Mouse (Mus musculus): ENCODE measurements at regions not wholly inside any gene's neighbourhood (a gene's known extent, or its start where the extent isn't known, plus 50 kb on each side); places are given as distances from the start of the nearest gene placed in this dataset.

DNA sequence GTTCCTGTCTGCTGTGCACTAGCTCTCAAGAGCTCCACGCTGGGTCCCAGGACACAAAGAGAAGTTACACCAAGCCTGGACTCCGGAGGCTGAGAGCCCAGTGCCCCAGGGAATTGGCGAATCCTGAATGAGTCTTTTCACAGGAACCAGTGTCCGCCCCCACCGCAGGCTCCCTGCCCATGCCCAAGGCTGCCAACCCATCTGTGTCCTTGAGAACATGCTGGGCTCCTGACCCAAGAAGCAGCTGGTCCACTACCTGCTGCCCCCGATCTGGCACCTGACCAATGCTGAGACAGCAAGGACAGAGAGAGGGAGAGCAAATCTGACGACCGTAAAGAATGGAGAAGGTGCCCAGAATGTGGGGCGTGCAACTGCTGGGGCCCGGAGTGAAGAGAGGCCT is 85.2 kb upstream of the Cplx2 start:
- no peak overlapping the region for H3K27ac ChIP-seq (ENCODE audit: insufficient read depth, low read depth, low read length)
- no peaks in the 10 kb centered on the region for H3K4me1 ChIP-seq (ENCODE audit: control insufficient read depth, insufficient read depth, low read length)
- TF ChIP-seq POLR2A (IDR thresholded peaks at IDR 0.05; ENCODE audit: borderline replicate concordance, low read depth, low read length) (no peak), CTCF (IDR thresholded peaks at IDR 0.05; ENCODE audit: low read depth, low read length) (no peak)
- no peak overlapping the region for H3K4me3 ChIP-seq (ENCODE audit: insufficient read depth, low read length)

DNA sequence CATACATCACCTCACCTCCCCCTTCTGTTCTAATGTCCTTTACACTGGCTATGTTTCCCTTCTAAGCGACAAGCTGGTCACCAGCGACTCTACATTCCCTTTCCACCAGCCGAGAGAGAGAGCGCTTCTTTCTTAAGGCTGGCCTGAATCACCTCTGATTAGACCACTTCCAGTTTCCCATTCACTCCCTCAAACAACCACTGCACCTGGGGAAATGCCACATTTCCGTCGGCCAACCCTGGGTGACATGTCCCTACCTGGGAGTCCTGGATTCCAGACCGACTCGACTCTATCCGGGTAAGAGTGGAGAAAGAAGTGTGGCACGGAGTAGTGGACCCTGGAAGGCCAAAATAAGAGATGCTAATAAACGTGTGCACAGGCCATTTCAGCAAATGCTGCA is 84.5 kb upstream of the Cplx2 start:
- H3K4me3 ChIP-seq (ENCODE audit: insufficient read depth, low read length): no peak overlapping the region
- no peak overlapping the region for H3K27ac ChIP-seq (ENCODE audit: insufficient read depth, low read depth, low read length)
- TF ChIP-seq POLR2A (IDR thresholded peaks at IDR 0.05; ENCODE audit: borderline replicate concordance, low read depth, low read length) (no peak), CTCF (IDR thresholded peaks at IDR 0.05; ENCODE audit: low read depth, low read length) (no peak)
- H3K4me1 ChIP-seq (ENCODE audit: control insufficient read depth, insufficient read depth, low read length): no peaks in the 10 kb centered on the region

DNA sequence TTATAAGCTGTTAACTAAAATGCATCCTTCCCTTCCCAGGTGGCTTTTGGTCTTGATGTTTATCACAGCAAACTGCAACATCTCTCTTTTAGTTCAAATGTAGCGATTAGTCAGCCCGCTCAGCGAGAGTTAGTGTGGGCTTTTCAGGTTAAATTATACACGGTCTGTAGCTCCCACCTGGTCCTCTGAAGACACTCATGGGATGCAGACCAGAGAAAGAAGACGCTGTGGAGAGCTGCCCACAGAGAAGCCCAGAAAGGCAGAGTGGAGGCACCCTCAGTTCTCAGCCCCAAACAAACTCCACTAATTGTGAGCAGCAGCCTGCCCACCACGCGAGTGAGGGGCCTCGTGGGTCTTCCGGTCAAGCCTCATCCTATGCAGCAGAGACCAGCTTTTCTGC is 81.1 kb upstream of the Cplx2 start:
- H3K27ac ChIP-seq (ENCODE audit: insufficient read depth, low read depth, low read length): no peak overlapping the region
- TF ChIP-seq POLR2A (IDR thresholded peaks at IDR 0.05; ENCODE audit: borderline replicate concordance, low read depth, low read length) (no peak), CTCF (IDR thresholded peaks at IDR 0.05; ENCODE audit: low read depth, low read length) (no peak)
- H3K4me1 ChIP-seq (ENCODE audit: control insufficient read depth, insufficient read depth, low read length): no peaks in the 10 kb centered on the region
- no peak overlapping the region for H3K4me3 ChIP-seq (ENCODE audit: insufficient read depth, low read length)

DNA sequence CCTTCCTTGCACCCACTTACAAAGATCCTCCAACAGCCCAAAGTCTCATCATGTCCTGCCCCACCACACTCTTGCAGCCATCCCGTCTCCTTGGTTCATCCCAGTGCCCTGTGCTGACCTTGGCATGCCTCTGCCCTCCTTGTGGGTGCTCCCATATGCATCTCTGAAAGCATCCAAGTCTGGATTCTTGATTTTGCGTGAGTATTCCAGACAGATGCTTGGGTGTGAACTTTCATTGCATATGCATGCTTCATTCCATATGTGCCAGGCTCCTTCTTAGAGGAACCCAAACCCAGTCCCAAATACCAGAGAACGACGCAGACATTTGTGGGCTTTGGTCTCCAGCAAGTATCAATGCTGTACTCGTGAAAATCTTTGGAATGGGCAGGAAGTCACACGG is 78.8 kb upstream of the Cplx2 start:
- no peak overlapping the region for H3K4me3 ChIP-seq (ENCODE audit: insufficient read depth, low read length)
- no peak overlapping the region for H3K27ac ChIP-seq (ENCODE audit: insufficient read depth, low read depth, low read length)
- TF ChIP-seq POLR2A (IDR thresholded peaks at IDR 0.05; ENCODE audit: borderline replicate concordance, low read depth, low read length) (no peak), CTCF (IDR thresholded peaks at IDR 0.05; ENCODE audit: low read depth, low read length) (no peak)
- H3K4me1 ChIP-seq (ENCODE audit: control insufficient read depth, insufficient read depth, low read length): no peaks in the 10 kb centered on the region

DNA sequence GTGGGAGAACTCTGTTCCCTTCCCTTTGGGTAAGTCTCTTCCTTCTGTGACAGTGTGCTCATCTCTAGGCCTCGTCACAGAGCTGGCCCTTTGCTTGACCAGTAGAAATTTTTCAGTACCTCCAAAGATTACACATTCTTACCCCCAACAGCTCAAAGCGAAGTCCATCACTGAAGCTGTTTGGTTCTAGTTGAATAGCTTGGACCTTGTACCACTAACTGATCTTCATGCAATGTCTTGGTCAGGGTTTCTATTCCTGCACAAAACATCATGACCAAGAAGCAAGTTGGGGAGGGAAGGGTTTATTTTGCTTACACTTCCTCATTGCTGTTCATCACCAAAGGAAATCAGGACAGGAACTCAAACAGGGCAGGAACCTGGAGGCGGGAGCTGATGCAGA is 78.1 kb upstream of the Cplx2 start:
- no peak overlapping the region for H3K4me3 ChIP-seq (ENCODE audit: insufficient read depth, low read length)
- no peaks in the 10 kb centered on the region for H3K4me1 ChIP-seq (ENCODE audit: control insufficient read depth, insufficient read depth, low read length)
- TF ChIP-seq CTCF (IDR thresholded peaks at IDR 0.05; ENCODE audit: low read depth, low read length): no peak
- H3K27ac ChIP-seq (ENCODE audit: insufficient read depth, low read depth, low read length): no peak overlapping the region

DNA sequence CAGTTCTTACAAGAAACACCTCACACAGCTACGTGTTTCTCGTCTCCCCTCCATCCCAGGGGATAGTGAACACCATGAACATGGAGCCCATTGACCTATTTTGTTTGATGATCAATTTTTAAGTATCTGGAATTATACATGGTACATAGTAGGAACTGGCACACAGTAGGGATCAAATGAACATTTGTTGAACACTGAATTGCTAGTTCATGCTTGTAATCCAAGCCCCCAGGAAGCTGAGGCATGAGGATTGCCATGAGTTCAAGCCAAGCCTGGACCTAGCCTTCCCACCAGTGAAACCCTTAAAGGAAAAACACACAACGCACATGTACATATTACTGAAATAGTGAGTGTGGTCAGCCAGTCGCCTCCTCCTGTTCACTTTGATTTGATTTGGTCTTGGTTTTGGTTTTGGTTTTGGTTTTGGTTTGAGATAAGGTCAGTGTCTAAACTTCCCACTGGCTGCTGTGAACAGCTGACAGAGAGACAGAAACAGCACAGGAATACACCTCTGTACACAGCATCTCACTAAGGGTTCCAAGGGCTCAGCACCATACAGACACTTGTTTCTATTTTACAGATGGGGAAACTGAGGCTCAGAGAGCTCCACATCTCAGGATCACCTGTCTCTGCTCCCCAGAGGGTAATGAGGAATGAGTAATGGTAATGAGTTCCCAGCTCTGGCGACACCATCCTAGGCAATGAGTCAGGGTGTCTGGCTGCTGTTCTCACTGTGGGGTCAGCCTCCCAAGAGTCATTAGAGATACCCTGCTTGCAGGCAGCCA is 75.5 kb upstream of the Cplx2 start:
- H3K4me3 ChIP-seq (ENCODE audit: insufficient read depth, low read length): no peak overlapping the region
- no peaks in the 10 kb centered on the region for H3K4me1 ChIP-seq (ENCODE audit: control insufficient read depth, insufficient read depth, low read length)
- TF ChIP-seq CTCF (IDR thresholded peaks at IDR 0.05; ENCODE audit: low read depth, low read length): no peak
- TF ChIP-seq POLR2A (IDR thresholded peaks at IDR 0.05; ENCODE audit: borderline replicate concordance, low read depth, low read length): no peak

DNA sequence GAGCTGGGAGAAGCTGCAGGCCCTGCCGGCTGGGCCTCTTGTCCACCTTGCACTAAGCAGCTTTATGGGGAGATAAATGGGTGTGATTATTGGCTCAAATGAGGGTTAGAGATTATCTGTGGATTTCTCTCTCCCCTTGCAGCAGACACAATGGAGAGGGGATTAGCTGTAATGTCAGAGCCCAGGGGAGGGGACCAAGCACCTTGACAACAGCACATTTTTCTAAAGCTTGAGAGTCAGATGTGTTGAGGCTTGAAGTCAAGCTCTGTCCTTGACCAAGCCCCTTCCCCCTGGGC is 74.9 kb upstream of the Cplx2 start:
- Histone ChIP-seq H3K4me1 (ENCODE audit: control insufficient read depth, insufficient read depth, low read length) (no peaks in the 10 kb centered on the region), H3K27ac (ENCODE audit: insufficient read depth, low read depth, low read length) (no peak overlapping the region), H3K4me3 (ENCODE audit: insufficient read depth, low read length) (no peak overlapping the region)
- TF ChIP-seq CTCF (IDR thresholded peaks at IDR 0.05; ENCODE audit: low read depth, low read length) (no peak), POLR2A (IDR thresholded peaks at IDR 0.05; ENCODE audit: borderline replicate concordance, low read depth, low read length) (no peak)

More for the DNA sequence above, 75.5 kb upstream of the Cplx2 start:
- H3K27ac ChIP-seq (ENCODE audit: insufficient read depth, low read depth, low read length): no peak overlapping the region

DNA sequence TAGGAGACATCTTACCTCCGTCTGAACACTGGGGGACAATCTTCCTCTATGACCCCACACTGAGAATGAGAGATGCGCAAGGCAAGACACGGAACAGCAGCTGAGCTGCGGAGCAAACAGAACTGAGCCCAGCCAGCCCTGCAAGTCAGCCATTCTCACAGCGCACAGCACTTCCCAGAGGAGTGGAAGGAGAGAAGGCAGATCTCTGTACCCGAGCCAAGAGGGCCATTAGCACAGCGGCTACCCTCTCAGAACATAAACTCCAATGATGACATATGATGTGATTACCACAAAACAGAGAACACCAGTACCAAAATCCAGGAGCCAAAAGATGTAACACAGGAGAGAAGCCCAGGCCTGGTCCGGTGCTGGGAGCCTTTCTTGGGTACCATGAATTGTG is 72.3 kb upstream of the Cplx2 start:
- TF ChIP-seq CTCF (IDR thresholded peaks at IDR 0.05; ENCODE audit: low read depth, low read length): no peak
- no peak for TF ChIP-seq POLR2A (IDR thresholded peaks at IDR 0.05; ENCODE audit: borderline replicate concordance, low read depth, low read length)
- Histone ChIP-seq H3K4me1 (ENCODE audit: control insufficient read depth, insufficient read depth, low read length) (no peaks in the 10 kb centered on the region), H3K27ac (ENCODE audit: insufficient read depth, low read depth, low read length) (no peak overlapping the region), H3K4me3 (ENCODE audit: insufficient read depth, low read length) (no peak overlapping the region)

DNA sequence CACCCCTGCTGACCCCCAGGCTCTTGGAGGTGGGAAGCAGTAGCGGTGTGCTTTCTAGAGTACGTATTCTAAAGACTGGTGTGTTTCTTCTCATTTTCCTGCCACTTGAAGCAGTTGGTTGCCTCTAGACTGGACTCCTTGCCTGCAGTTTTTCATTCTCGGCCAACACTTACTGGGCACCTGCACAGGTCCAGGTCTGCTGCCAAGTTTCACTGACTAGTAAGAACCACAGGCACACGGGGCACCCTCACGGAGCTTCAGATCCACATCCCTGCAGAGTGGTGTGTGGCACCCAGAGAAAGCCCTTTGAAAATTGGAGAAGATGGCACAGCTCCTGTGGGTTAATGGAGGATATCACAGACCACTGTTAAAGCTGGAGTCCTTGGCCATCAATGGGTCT is 71.9 kb upstream of the Cplx2 start:
- no peaks in the 10 kb centered on the region for H3K4me1 ChIP-seq (ENCODE audit: control insufficient read depth, insufficient read depth, low read length)
- TF ChIP-seq POLR2A (IDR thresholded peaks at IDR 0.05; ENCODE audit: borderline replicate concordance, low read depth, low read length) (no peak), CTCF (IDR thresholded peaks at IDR 0.05; ENCODE audit: low read depth, low read length) (no peak)

DNA sequence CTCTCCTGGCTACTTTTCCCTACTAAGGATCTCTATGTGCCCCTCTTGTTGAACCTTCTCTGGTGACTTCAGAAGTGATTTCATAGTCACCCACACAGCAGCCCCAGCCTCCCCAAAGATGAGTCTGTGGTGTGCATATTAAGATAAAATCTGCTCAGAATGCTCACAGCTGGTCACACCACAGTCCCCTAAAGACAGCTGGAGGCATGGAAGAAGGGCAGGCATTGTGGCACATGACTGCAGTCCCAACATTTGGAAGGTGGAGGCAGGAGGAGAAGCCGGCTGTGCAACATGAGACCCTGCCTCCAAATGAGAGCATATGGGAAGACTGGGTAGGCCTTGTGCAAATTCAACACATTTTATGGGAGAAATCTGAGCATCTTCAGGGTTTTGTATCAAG is 70.0 kb upstream of the Cplx2 start:
- Histone ChIP-seq H3K4me1 (ENCODE audit: control insufficient read depth, insufficient read depth, low read length) (no peaks in the 10 kb centered on the region), H3K27ac (ENCODE audit: insufficient read depth, low read depth, low read length) (no peak overlapping the region)
- TF ChIP-seq POLR2A (IDR thresholded peaks at IDR 0.05; ENCODE audit: borderline replicate concordance, low read depth, low read length): no peak
- no peak for TF ChIP-seq CTCF (IDR thresholded peaks at IDR 0.05; ENCODE audit: low read depth, low read length)

More for the DNA sequence above, 71.9 kb upstream of the Cplx2 start:
- Histone ChIP-seq H3K27ac (ENCODE audit: insufficient read depth, low read depth, low read length) (no peak overlapping the region), H3K4me3 (ENCODE audit: insufficient read depth, low read length) (no peak overlapping the region)

DNA sequence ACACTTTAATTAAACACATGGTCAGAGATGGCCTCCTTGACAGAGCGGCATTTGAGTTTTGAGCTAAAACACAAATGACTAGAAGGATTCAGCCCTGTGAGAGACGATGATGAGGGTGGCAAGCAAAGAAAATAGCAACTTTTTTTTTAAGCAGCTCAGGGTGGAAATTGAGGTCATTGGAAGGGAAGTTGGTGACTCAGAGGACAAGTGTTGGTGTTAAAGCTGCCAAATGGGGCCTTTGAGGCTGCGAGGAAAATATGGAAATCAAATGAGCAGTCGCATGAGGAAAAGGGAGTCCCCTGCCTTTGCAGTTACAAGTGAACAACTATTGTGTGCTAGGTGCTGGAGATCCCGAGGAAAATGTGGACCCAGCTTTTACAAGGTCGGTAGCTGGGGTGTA is 69.5 kb upstream of the Cplx2 start:
- H3K4me1 ChIP-seq (ENCODE audit: control insufficient read depth, insufficient read depth, low read length): no peaks in the 10 kb centered on the region
- H3K27ac ChIP-seq (ENCODE audit: insufficient read depth, low read depth, low read length): no peak overlapping the region
- TF ChIP-seq POLR2A (IDR thresholded peaks at IDR 0.05; ENCODE audit: borderline replicate concordance, low read depth, low read length): no peak
- no peak for TF ChIP-seq CTCF (IDR thresholded peaks at IDR 0.05; ENCODE audit: low read depth, low read length)
- H3K4me3 ChIP-seq (ENCODE audit: insufficient read depth, low read length): no peak overlapping the region

More for the DNA sequence above, 70.0 kb upstream of the Cplx2 start:
- no peak overlapping the region for H3K4me3 ChIP-seq (ENCODE audit: insufficient read depth, low read length)

All from bone marrow macrophage, adult 2 months (primary cell).